Mouse (Mus musculus) heart, postnatal 14 days (tissue): ENCODE data around the gene Ddhd1. TPM values are rescaled to one million over a fixed set of nuclear protein-coding genes. Genes with fewer than 3 reads are reported as not detected.
"Not testable (repeated sequence)": the region's sequence is repeated elsewhere in the genome, so short reads cannot be mapped to it uniquely, and the experiment has no call there.

Experiments
- DNase-seq, 2 experiments: peaks; one replicate each; pipeline ENCODE4 v3.0.0; 2021 to 2022
- intact Hi-C: fragments of 180-260 bp; cut with DNase I; formaldehyde crosslinking; loops from one replicate; pipeline ENCODE4 v1.15.1; 2025
- total RNA-seq, 2 experiments: library from RNA; stranded (reverse); gene quantifications; 2 replicates each; pipeline ENCODE4 v1.2.3; 2021

Ddhd1 gene
- total RNA-seq, 2 experiments from 2014 or later = 10.0 to 11.8 TPM

DNA sequence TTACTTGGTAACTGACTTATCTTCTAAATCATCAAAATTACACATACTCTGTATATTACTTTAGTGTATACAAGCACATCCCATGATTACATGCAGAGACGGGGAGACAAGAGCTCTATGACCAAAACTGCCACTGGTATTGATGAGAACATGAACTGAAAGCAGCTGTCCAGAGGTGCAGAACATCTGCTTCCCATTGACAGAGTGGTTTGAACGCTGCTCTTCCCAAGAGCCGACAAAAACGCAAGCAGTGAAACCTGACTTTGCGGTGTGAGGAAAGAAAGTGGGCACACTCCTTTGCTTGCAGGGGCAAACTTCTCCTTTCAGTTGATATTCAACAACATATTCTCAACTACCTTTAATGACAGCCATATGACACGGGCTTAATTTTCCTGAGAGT, 64.7 kb downstream of the Ddhd1 start:
- intact Hi-C loops = no loop called here
- no peak for DNase-seq

DNA sequence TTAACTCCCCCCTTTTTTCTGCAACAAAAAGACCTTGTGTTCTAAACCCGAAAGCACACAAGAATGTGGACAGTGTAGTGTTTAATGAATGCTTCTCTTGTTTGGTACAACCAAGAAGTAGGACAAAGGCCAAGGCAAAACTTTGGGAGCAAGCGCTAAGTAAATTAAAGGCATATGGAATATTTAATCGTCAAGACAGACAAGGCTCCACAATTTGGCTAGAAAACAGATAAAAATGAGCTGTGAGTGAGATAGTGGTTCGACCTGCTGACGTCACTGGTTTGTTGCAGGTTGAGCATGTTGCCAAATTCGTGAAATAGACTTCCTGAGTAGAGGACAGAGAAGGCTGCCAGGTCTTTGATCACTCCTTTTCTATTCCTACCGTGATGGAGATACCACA, 69.5 kb downstream of the Ddhd1 start:
- no peak for DNase-seq
- intact Hi-C loops = no loop called here

DNA sequence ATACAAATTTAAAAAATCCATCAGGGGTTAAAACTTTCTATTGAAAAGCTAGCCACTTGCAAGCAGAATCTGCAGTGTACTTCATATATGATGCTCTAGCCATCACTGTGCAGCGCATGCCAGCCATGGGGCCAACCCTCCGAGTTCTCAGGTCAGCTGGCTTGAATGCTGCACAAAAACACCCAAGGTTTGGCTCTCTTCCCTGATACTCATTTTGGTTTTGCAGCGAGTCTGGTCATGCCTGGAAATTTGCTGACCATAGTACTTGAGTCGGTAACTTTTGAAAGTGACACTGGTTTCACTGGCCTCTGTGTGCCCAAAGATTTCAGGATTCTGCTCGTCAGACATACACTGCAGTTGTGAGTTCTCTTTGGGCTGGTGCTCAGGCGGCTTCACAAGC, 70.4 kb downstream of the Ddhd1 start:
- intact Hi-C loops = no loop called here
- DNase-seq = no peak

DNA sequence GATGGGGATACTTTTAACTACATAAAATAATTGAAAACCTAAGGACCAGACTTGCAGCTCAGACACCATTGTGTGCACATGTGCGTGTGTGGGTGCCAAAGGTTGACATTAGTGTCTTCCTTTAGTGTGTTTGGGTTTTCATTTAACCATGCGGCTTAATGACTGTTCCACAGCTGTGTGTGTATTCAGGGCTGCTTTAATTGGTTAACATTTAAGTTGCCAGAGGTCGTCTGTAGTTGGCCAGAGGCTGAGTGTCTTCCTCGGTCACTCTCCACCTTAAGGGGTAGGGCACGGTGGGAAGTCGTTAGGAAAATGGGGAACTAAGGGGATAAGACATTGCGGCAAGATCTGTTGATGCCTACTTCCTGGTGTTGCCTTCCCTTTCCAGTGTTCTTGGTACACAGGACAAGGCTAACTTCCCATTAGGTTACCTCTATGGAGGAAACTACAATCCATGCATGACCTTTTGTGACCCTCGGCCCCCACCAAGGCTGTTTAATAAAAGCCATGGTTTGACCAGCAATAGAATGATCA, 74.4 kb downstream of the Ddhd1 start:
- intact Hi-C loops = no loop called here
- no peak for DNase-seq

DNA sequence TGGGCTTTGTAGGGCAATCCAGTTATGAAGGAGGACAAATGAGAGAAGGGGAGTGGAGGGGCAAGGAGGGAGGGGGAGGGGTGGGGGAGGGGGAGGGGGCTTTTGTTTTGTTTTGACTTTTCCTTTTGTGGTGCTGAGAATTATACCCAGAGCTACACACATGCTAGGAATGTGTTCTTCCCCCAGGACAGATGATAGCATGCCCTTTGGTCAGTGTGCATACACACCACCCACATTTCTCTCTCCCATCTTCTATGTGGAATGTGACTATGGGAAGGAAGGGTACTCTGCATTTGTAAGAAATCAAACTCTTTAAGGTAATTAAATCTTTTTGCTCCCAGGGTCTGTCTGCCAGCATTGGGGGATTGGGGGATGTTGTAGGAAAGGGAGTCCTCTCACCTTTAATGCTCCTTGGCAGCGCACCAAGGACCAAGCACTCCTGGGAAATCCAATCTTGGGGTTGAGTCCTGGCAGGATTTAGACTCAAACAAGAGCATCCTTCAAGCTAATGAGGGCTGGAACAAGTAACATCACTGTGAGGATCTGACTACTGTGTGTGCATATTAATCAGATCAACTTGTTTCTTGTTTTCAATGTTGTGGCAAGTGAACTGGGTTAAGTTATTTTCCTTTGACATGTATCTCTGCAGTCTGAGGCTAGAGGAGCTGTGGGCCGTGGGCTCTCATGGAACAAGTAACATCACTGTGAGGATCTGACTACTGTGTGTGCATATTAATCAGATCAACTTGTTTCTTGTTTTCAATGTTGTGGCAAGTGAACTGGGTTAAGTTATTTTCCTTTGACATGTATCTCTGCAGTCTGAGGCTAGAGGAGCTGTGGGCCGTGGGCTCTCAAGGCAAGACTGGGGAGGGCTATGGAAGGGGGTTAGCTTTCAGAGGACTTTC, 76.8 kb downstream of the Ddhd1 start:
- DNase-seq, intact Hi-C loops: not testable (repeated sequence)

DNA sequence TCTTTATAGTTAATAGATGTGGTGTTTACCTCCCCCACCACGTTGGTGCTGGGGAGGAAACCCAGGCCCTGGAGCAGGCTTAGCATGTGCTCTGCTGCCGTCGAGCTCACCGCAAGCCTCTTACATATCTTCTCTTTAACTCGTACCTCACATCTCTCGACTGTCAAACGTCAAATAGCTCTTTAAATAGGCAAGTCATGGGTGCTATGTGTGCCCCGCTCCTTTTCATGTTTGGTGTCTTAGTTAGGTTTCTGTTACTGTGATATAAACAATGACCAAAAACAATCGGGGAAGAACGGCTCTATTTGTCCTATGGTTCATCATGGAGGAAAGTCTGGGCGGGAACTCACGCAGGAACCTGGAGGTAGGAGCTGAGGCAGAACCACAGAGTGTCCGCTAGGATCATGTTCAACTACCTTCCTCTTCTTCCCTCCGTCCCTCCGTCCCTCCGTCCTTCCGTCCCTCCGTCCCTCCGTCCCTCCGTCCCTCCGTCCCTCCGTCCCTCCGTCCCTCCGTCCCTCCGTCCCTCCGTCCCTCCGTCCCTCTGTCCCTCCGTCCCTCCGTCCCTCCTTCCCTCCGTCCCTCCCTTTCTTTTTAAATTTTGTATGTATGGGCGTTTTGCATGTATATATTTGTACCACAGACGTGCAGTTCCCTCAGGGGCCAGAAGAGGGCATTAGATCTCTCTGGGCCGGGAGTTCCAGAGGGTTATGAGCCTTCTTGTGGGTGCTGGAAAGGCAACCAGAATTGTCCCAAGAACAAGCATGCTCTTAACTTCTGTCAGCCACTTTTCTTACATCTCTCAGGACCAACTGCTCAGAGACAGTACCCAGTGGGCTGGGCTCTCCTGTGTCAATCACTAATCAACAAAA, 91.6 kb downstream of the Ddhd1 start:
- DNase-seq = peak; percentile 62 to 80
- intact Hi-C loops = loop anchor here (5.0 to 10.0 kb wide), 2 partner anchors 36 to 208 kb away; no protein-coding TSS in a partner anchor

DNA sequence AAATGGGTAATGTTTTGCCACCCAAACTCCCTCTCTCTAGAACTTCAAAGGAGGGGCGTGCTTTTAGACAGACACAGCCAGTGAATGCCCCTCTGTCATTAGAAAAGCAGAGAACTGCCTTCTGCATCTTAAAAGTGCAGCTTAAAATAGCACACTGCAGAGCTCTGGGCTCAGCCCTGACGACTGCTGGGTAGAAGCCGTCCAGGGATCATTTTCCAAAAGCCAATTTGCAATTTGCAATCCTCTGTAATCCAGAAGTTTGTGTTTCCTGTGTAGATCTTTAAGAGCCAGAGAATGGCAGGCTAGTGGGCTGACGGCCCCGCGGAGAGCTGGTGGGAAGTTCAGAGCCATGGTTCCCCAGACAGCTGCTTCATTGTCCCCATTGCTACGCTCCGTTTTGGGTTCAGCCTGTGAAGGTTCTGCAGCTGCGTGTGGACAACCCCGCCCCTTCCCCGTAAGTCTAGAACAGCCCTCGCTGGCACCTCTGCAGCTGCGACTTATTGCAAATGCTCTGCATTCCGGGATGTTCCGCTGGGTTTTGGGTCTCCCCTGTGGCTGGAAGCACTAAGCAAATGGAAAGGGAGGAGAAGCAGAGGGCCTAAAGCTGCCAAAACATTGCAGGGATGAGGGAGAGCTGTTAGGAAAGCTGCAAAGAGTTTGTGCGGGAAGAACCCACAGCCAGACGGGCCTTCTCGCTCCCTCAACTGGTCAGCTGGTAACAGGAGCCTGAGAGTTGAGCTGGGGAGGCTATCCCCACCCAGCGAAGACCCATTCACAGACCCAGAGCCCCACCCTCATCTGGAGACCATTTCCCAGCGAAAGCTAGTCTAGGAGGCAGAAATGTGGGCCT, 92.5 kb downstream of the Ddhd1 start:
- DNase-seq = peak; percentile 51 to 62
- intact Hi-C loops = loop anchor here (5.0 to 10.0 kb wide), 2 partner anchors 37 to 209 kb away; no protein-coding TSS in a partner anchor

DNA sequence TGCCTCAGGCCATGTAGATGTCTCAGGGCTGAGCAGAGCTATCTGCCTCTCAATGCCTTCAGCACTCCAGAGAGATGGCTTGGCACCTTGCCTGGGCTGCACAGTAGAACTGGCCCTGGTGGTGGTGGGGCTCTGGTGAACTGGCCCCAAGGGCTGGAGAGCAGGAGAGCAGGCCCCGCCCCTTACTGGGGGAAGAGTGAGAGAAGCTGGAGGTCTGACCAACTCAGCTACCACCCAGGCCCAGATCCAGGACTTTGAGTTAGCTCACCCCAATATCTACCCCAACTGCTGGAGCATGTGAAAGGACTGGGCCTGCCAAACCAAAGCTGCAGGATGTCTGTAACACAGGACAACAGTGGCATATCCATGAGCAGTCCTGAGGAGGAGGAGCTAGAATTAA, 94.4 kb downstream of the Ddhd1 start:
- DNase-seq = peak; percentile 67 to 74
- intact Hi-C loops = loop anchor here (10.0 kb wide), 1 partner anchor 211 kb away; no protein-coding TSS in a partner anchor

DNA sequence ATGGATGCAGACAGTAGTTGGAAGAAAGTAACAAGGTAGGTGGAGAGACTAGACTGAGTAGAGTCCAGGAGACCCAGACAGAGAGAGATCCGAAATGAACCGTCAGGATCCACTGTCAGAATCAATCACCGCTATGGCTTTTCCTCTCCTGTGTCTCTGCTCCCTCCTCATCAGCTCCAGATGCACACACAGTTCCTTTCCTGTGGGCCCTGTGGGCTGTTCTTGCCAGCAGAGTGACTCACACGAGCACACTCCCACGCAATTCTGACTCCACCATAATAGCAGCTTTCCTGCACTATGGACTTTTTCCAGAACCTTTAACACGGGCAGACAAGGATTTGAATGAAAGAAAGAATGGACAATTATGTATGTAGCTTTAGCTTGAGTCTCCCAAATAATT, 96.3 kb downstream of the Ddhd1 start:
- peak; percentile 45 to 47 for DNase-seq
- intact Hi-C loops = loop anchor here (10.0 kb wide), 1 partner anchor 213 kb away; no protein-coding TSS in a partner anchor

DNA sequence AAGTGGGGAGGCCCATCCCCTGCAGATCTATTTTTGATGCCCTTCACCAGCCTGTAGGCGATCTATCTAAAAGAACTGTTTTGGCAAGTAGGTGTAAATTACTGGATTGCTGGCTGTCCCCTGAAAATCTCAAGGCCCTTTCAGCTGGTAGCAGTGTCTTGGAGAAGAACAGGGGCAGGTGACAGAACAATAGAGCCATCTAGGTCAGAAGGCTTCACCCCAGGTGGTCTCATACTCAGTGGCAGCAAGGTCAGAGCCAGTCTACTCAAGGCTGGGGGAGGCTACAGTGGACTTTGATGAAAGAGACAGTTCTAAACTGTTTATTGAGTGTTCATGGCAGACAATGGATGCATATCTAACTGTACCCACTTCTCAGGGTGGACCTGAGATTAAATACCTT, 98.9 kb downstream of the Ddhd1 start:
- intact Hi-C loops = no loop called here
- DNase-seq = no peak

DNA sequence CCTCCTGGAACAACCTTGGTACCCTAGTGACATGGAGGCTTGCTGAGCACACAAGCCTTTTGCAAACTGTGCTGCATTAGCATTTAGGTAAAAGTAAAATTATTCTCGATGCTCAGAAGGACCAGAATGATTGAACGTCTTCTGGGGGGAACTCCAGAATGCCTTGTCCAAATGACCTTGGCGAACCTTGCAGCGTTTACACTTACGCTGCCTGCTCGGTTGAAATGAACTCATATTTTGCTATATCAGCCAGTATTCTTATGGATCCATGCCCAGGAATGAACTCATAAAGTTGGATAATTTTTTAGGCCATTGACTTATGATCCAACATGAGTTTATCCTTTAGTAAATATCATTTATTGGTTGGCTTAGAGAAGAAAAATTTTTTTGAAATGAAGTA, 103.6 kb downstream of the Ddhd1 start:
- DNase-seq = peak in 1 of 2 experiments; percentile 35
- intact Hi-C loops = no loop called here

DNA sequence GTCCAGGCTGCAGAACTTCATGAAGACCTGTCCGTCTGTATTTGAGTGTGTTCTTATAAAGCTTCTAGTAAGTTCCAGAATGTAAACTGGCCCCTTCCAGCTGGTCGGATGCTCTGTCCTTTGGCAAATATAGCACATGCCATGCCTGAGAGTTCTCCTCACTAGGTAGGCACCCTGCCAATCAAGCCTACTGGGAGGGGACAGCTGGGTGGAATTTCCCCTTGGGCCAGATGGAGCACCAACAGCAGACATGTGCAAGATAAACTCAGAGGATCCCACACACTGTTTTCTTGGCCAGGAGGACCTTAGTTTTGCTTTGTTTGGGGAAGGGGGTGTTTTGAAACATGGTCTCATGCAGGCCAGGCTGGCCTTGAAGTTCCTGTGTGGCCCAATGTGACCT, 104.1 kb downstream of the Ddhd1 start:
- DNase-seq = peak; percentile 70 to 89
- intact Hi-C loops = no loop called here

DNA sequence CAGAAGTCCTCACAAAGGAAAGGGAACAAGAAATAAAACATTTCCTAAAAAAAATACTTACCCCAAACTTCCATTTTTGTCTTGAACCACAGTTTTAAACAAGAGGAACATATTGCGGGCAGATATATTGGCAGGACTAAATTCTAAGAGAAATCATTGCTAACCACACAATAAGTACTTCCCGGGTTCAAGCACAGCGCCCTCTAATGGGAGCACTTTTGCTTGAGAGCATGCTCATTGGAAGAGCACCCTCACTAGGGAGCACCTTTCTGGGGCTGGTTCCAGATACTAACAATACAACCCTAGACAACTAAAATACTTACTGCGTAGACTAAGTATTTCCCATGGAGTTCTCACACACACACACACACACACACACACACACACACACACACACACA, 105.5 kb downstream of the Ddhd1 start:
- intact Hi-C loops = no loop called here
- no peak for DNase-seq

DNA sequence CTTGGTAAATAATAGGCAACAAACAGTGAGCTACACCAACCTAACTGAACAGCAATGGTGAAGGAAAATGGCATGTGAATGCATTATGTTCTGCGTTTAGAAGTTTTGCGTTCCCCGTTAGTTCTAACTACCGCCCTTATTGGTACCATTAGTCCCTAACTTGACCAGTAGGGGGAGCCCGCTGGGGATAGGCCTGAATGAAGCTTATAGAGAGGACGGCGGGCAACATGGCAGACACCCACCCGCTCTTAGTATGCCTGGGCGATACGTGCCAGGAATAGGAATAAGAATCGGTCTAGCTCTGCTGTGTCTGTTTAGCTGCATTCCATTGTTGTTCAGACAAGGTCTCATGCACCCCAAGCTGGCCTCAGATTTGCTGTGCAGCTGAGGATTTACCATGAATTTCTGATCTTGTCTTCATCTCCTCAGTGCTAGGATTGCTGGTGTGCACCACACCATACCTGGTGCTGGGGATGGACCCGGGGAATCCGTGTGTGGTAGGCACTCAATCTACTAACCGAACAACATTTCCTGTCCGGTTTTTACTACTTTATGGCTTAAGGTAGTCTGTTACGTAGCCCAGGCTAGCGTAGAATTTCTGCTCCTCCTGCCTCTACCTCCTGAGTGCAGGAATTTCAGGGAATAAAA, 106.7 kb downstream of the Ddhd1 start:
- peak in 1 of 2 experiments; percentile 13 for DNase-seq
- intact Hi-C loops = no loop called here

DNA sequence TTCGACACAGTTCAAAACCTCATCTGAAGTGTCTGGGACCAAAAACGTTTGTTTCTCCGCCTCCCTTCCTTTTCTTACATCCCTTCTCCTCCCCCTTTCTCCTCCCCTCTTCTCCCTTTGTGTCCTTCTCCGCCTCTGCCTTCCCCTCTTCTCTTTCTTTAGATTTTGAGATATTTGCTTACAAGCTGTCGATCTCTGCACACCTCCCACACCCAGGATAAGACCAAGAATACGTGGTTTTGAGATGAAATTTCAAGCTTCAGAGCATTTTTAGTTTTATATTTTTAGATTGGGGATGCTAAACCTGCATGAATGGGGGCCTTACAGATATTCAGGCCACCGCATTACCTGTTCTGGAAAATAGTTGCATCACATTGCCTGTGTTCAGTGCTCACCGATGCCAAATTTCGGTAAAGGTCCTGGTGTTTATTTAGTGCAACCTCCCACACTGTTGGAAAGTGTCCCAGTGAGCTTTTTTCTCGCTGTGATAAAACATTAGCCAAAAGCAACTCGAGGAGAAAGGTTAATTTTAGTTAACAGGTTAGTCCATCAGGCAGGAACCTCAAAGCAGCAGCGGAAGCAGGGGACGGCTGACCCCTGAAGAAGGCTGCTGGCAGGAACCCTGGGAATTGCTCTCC, 107.8 kb downstream of the Ddhd1 start:
- DNase-seq = peak in 1 of 2 experiments; percentile 22
- intact Hi-C loops = no loop called here

DNA sequence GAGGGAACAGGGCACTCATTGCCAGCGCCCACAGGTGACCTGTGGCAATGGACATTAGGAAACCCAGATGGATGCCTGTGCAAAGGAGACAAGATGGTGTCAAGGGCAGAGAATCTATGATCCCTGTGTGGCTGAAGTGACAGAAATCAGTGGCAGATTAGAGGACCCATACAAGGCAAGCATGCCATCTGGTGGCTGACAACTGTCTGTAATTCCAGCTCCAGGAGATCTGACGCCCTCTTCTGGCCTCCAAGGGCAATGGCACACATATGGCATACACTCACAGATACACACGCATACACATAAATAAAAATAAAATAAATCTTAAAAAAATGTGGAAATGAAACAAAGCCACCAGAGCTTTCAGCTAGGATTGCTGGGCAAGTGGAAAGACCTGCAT, 109.8 kb downstream of the Ddhd1 start:
- intact Hi-C loops = no loop called here
- no peak for DNase-seq

DNA sequence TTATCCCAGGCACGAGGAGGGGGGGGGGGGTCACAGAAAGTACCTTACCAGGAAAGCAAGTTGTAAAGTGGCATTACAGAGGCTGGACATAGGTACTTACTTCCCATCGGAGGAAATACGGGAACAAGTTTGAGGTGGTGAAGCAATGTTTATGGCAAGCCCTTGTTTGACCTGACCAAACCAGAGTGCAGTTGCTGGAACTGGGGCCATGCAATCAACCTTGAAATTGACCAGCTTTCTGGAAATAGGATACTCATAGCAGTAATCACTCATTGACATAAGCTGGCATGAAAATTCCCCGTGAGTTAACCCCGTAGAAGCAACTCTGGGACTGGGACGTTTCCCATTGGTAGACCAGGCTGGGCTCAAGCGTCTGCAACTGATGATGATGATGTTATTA, 113.0 kb downstream of the Ddhd1 start:
- DNase-seq = no peak
- intact Hi-C loops = loop anchor here (5.0 kb wide), 2 partner anchors 57 to 228 kb away; partner anchors contain the start of gene Ero1l

DNA sequence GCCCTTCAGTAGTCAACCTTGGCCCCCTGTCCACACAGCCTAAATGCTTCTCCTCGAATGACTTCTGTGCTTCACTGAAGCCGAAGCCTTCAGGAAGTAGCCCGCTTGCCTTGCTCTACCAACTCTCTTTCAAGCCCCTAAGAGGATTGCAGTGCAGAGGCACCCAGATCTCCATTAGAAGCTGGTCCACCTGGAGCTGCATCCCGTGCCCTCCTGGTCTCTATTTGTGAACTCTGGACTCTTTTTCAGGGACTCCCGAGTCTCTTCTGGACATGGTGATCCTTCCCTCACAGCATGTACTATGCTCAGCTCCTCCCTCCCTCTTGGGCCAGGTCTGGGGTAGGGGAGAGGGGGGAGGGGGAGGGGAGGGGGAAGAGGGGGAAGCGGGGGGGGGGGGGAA, 113.9 kb downstream of the Ddhd1 start:
- intact Hi-C loops = loop anchor here (5.0 kb wide), 2 partner anchors 58 to 227 kb away; partner anchors contain the start of gene Ero1l

More for the DNA sequence above, 113.9 kb downstream of the Ddhd1 start:
- no peak for DNase-seq
